Comparison of ENCODE assay signal across 26 mouse cellular contexts in the genomic region with DNA sequence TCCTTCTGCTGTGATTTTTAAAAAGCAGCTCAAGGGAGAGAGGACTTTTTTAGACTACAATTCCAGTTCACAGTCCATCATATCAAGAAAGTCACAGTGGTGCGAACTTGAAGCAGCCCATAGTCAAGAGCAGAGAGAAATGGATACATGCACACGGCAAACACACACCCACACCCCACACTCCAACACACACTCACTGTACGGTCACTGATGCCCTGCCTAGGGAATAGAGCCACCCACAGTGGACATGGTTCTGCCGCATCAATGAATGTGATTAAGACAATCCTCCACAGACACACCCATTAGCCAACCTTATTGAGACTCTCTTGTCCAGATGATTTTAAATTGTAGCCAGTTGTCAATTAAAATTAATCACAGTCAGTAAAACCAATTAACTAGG. TPM values are rescaled to one million over a fixed set of nuclear protein-coding genes. Genes with fewer than 3 reads are reported as not detected.
"Had no signal": no experiment of that assay in that cellular context is flagged by ENCODE, and none has a peak within 500 bp of the region (broad histone marks: within the 10 kb centered on the region; RNA-seq: fewer than 3 reads in every experiment).

No protein-coding gene starts in this region.

- H3K36me3 ChIP-seq: heart, embryonic 10.5 days; heart, embryonic 12.5 days; hindbrain, embryonic 12.5 days; intestine, embryonic 15.5 days; limb, embryonic 10.5 days; liver, embryonic 13.5 days had no signal

- H3K9me3 ChIP-seq: heart, embryonic 10.5 days; heart, embryonic 12.5 days; hindbrain, embryonic 10.5 days; intestine, embryonic 15.5 days; limb, embryonic 10.5 days; limb, embryonic 12.5 days; liver, embryonic 13.5 days had no signal

- DNase-seq: gastrocnemius, adult 2 months; gastrocnemius, postnatal 10 days; gastrocnemius, postnatal 25 days; heart, postnatal 10 days; heart, postnatal 4 days; kidney, adult 18-20 months; kidney, adult 8-10 months; kidney, postnatal 10 days; kidney, postnatal 25 days; kidney, postnatal 4 days; layer of hippocampus, adult 9-11 months; liver; liver, embryonic 13.5 days had no signal

- H3K4me3 ChIP-seq: gastrocnemius, adult 2 months; heart, embryonic 10.5 days; heart, embryonic 12.5 days; hindbrain, embryonic 10.5 days; hindbrain, embryonic 12.5 days; intestine, embryonic 15.5 days; limb, embryonic 10.5 days; limb, embryonic 12.5 days; liver, embryonic 13.5 days had no signal

- ATAC-seq: hindbrain, embryonic 16.5 days; inflammation-experienced regulatory T-cells, adult 6 months; intestine, embryonic 15.5 days; intestine, postnatal 0 days had no signal

- H3K9ac ChIP-seq: heart, embryonic 12.5 days; hindbrain, embryonic 12.5 days; hindbrain, embryonic 14.5 days; intestine, embryonic 15.5 days; limb, embryonic 12.5 days; liver, embryonic 13.5 days had no signal

- H3K4me1 ChIP-seq: heart, embryonic 12.5 days had no signal

- H3K27ac ChIP-seq: gastrocnemius, adult 2 months; heart, embryonic 10.5 days; hindbrain, embryonic 10.5 days; hindbrain, embryonic 12.5 days; hindbrain, embryonic 14.5 days; intestine, embryonic 15.5 days; limb, embryonic 10.5 days; limb, embryonic 12.5 days; liver, embryonic 13.5 days had no signal

- H3K4me2 ChIP-seq: heart, embryonic 12.5 days; hindbrain, embryonic 12.5 days; hindbrain, embryonic 14.5 days; intestine, embryonic 15.5 days; limb, embryonic 12.5 days; liver, embryonic 11.5 days; liver, embryonic 13.5 days had no signal

- H3K27me3 ChIP-seq: hindbrain, embryonic 12.5 days had no signal

RNA-seq across cellular contexts. Expression of gene Zfp365, which starts 4.5 kb away (rescaled TPM):
- total RNA-seq: granulocyte monocyte progenitor cell, adult 5-6 weeks had no signal
